Mouse (Mus musculus) hindbrain, embryonic 11.5 days (tissue): Measurements from ENCODE around the gene Hook2. TPM values are rescaled to one million over a fixed set of nuclear protein-coding genes. Genes with fewer than 3 reads are reported as not detected.

Experiments
- ATAC-seq: fragments of 200-750 bp; cut with Nextera tagmentation; 2 replicates; pipeline ENCODE4 v1.8.0; 2017; ENCODE audit warnings: mild to moderate bottlenecking, moderate TSS enrichment, moderate library complexity; ENCODE audit not compliant: low FRiP score
- DNase-seq: peaks from one replicate; pipeline ENCODE4 v3.0.0-alpha.2; 2015; ENCODE audit warnings: low spot score
- H3K27ac ChIP-seq: fragments of 300-500 bp; sonication (generic); 2 replicates; pipeline ENCODE4 v1.5.1; 2014; ENCODE audit warnings: mild to moderate bottlenecking, low read depth, low read length
- H3K27me3 ChIP-seq: fragments of 300-500 bp; sonication (generic); 2 replicates; pipeline ENCODE4 v1.6.1; 2014; ENCODE audit warnings: mild to moderate bottlenecking, low read length, moderate library complexity, mixed read lengths; ENCODE audit not compliant: control insufficient read depth, insufficient read depth
- H3K36me3 ChIP-seq: fragments of 300-500 bp; sonication (generic); 2 replicates; pipeline ENCODE4 v1.6.1; 2014; ENCODE audit warnings: mild to moderate bottlenecking, low read length, moderate library complexity, mixed read lengths; ENCODE audit not compliant: control insufficient read depth, insufficient read depth
- H3K4me1 ChIP-seq: fragments of 300-500 bp; sonication (generic); replicated peaks from 2 replicates; pipeline ENCODE4 v1.6.1; 2014; ENCODE audit warnings: low read length, mixed read lengths; ENCODE audit not compliant: control insufficient read depth, insufficient read depth
- H3K4me2 ChIP-seq: fragments of 300-500 bp; sonication (generic); replicated peaks from 2 replicates; pipeline ENCODE4 v1.6.1; 2014; ENCODE audit warnings: mild to moderate bottlenecking, low read depth, low read length
- H3K4me3 ChIP-seq: fragments of 300-500 bp; sonication (generic); 2 replicates; pipeline ENCODE4 v1.5.1; 2014; ENCODE audit warnings: low read depth, low read length
- H3K9ac ChIP-seq: fragments of 300-500 bp; sonication (generic); 2 replicates; pipeline ENCODE4 v1.6.1; 2014; ENCODE audit warnings: low read depth, low read length
- H3K9me3 ChIP-seq: fragments of 300-500 bp; sonication (generic); 2 replicates; pipeline ENCODE4 v1.6.1; 2016; ENCODE audit warnings: low read length; ENCODE audit not compliant: control insufficient read depth
- WGBS: fragments of 180-500 bp; shearing (Covaris S2); extraction: QIAGEN DNeasy Blood & Tissue Kit; methylation state at CpG from one replicate; pipeline ENCODE4 v1.1.7; 2014; 5-methylcytosine and 5-hydroxymethylcytosine counted together
- polyA plus RNA-seq: library from polyadenylated mRNA; unstranded; fragments of >200 nt; fragmentation: Nextera tagmentation; extraction: Ambion mirVana; gene quantifications from 2 replicates; pipeline ENCODE4 v1.2.1, GENCODE M21; 2014

Hook2 gene
- polyA plus RNA-seq, 1 experiment from 2014 or later = 10.3 TPM

DNA sequence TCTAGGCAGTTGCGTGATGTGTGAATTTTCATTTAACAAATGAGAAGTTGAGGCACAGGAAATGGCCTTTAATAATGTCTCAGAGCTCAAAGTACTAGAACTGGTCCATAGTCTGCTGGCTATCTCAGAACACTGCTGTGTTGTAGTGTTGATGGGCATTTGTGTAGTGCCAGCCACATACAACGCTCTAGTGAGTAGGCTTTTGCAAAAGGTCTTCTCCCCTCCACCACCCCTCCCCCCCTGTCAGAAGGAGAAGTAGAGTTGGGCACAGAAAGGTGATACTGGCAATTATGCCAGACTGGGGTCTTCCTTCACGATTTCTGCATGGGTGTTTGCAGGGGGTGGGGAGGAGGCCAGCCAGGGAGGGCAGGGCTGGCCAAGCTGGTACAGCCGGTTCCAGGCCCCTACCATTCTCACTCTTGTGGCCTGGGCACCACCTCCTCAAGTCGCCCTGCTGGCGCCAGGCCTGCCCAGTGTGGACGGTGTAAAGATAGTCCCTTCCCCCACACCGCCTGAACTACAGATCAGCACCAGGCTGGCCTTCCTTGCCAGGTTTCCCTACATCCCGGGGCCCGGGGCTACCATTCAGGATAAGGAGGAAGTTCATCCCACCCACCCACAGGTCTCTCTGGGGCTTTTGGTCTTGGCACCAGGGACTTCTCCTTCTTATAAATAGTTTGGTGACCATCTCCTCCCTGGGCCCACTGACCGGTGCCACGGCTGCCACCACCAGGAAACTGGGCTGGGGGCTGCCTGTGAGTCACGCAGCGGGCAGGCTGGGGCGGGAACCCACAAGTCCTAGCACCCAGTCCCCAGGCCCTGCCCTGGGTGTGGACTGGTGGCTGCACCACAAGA is 8.5 kb upstream of the Hook2 start:
- WGBS = 81% methylated on average over 15 of the region's 15 CpGs
- no peak overlapping the region for H3K4me3 ChIP-seq
- no peak overlapping the region for H3K9ac ChIP-seq
- no peak overlapping the region for H3K4me2 ChIP-seq
- peaks cover 51% of the 10 kb centered on the region for H3K27me3 ChIP-seq
- no peaks in the 10 kb centered on the region for H3K9me3 ChIP-seq
- no peak for ATAC-seq
- H3K36me3 ChIP-seq = no peaks in the 10 kb centered on the region
- H3K4me1 ChIP-seq = peaks cover 31% of the 10 kb centered on the region
- H3K27ac ChIP-seq = no peak overlapping the region
- DNase-seq = no peak

- Histone ChIP-seq H3K4me1 (peaks cover 26% of the 10 kb centered on the region), H3K4me3 (no peak overlapping the region), H3K27ac (no peak overlapping the region), H3K9ac (no peak overlapping the region), H3K36me3 (no peaks in the 10 kb centered on the region), H3K9me3 (no peaks in the 10 kb centered on the region), H3K27me3 (peaks cover 45% of the 10 kb centered on the region), H3K4me2 (no peak overlapping the region)
- no peak for ATAC-seq
- DNase-seq = no peak
- 60% methylated on average over 3 of the region's 3 CpGs for WGBS
Measured at GRCm38 (mm10) chr8:84982499-84983011, 7.8 kb upstream of the Hook2 start.

GRCm38 (mm10) chr8:84984294-84985048 is 5.9 kb upstream of the Hook2 start:
- 10% methylated on average over 15 of the region's 16 CpGs for WGBS
- H3K9me3 ChIP-seq = no peaks in the 10 kb centered on the region
- no peak for ATAC-seq
- no peak overlapping the region for H3K27ac ChIP-seq
- peak overlapping the region; percentile 88 for H3K4me2 ChIP-seq
- no peak for DNase-seq
- peaks cover 22% of the 10 kb centered on the region for H3K4me1 ChIP-seq
- H3K9ac ChIP-seq = peak overlapping the region; percentile 52; the same call in 1 of the 2 replicates
- H3K4me3 ChIP-seq = no peak overlapping the region
- no peaks in the 10 kb centered on the region for H3K36me3 ChIP-seq
- peaks cover 37% of the 10 kb centered on the region for H3K27me3 ChIP-seq

DNA sequence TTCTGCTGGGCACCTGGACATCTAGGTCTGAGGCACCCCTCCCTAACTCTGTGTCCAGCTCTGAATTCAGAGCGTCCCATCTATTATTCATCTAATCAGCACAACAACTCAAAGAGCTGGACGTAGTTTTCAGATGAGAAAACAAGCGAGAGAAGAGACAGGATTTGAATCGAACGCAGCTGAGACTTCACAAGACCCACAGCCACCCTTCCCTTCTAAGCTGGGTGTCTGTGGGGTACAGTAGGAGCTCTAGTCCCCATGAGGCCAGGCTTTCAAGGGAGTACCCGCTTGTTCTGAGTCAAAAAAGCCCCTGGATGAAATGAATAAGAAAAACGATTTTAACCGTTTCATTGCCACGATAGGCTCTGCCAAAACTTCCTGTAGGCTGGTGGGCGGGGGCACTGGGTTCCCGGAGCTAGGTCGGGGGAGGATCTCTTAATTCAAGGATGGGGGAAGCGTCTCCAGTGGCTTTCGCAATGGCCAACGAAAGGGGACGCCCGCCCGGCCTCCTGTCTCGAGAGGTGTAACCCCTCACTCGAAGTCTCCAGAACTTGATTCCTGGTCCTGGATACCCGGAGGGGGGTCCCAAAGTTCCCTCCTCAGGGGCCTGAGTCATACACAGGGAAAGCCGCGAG is 5.2 kb upstream of the Hook2 start:
- under 1% methylated on average over 23 of the region's 23 CpGs for WGBS
- peak overlapping the region; percentile 88 for H3K4me2 ChIP-seq
- H3K4me1 ChIP-seq = peaks cover 18% of the 10 kb centered on the region
- no peak for ATAC-seq
- H3K36me3 ChIP-seq = no peaks in the 10 kb centered on the region
- 0 out of 2 replicates have a peak overlapping the region, but pooled peaks have one; percentile 11 for H3K27ac ChIP-seq
- peak overlapping the region; percentile 42 for H3K4me3 ChIP-seq
- DNase-seq = peak; percentile 34
- H3K9ac ChIP-seq = peak overlapping the region; percentile 52
- H3K9me3 ChIP-seq = no peaks in the 10 kb centered on the region
- H3K27me3 ChIP-seq = peaks cover 33% of the 10 kb centered on the region

GRCm38 (mm10) chr8:84985684-84986378 is 4.6 kb upstream of the Hook2 start:
- DNase-seq = peak; percentile 82
- H3K4me3 ChIP-seq = peak overlapping the region; percentile 42
- peak overlapping the region; percentile 88 for H3K4me2 ChIP-seq
- H3K4me1 ChIP-seq = peaks cover 19% of the 10 kb centered on the region
- no peak overlapping the region for H3K27ac ChIP-seq
- peak overlapping the region; percentile 52 for H3K9ac ChIP-seq
- peak; percentile 21; the same call in 1 of the 2 replicates for ATAC-seq
- H3K27me3 ChIP-seq = peaks cover 27% of the 10 kb centered on the region
- WGBS = under 1% methylated on average over 53 of the region's 53 CpGs
- no peaks in the 10 kb centered on the region for H3K36me3 ChIP-seq
- H3K9me3 ChIP-seq = no peaks in the 10 kb centered on the region

DNA sequence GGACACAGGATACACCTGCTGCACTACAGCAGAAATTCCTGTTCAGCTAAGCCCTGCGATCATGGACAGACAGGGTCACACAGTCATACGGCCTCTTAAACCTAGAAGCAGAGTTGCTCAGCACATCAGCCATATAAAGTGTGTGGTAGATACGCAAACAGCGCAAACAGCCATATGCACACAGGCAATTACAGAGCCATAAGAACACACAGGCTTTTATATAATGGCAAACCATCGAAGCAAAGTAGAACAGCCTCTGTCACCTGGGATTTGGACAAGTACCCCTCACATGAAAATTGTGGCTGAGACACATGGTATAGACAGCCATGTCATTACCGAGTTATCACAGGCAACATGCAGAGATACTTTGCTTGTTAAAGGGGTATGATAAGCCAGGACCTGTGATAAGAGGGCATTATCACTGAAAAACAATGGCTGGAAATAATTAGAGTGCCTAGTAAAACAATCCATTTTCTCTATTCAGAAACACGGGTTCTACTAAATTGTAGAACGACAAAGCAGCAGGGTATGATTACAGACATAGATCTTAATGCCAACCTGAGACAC is 3.9 kb upstream of the Hook2 start:
- Histone ChIP-seq H3K4me3 (peak overlapping the region; percentile 42), H3K27me3 (peaks cover 23% of the 10 kb centered on the region), H3K36me3 (no peaks in the 10 kb centered on the region), H3K9me3 (no peaks in the 10 kb centered on the region), H3K4me1 (peaks cover 16% of the 10 kb centered on the region), H3K27ac (no peak overlapping the region), H3K4me2 (peak overlapping the region; percentile 88), H3K9ac (no peak overlapping the region)
- DNase-seq (no peak), ATAC-seq (no peak)
- WGBS = 44% methylated on average over 8 of the region's 8 CpGs

DNA sequence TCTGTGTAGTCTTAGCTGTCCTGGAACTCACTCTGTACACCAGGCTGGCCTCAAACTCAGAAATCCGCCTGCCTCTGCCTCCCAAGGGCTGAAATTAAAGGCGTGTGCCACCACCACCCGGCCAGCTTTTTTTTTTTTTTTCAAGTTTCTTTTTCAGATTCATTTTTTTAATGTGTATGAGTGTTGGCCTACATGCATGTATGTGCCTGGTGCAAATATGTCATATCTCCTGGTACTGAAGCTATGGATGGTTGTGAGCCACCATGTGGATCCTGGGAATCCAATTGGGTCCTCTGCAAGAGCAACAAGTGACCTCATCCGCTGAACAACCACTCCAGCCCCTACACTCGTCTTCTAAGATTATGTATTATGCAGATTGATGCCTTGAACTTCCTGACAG is 3.0 kb upstream of the Hook2 start:
- H3K4me3 ChIP-seq = no peak overlapping the region
- peaks cover 16% of the 10 kb centered on the region for H3K4me1 ChIP-seq
- no peak overlapping the region for H3K27ac ChIP-seq
- DNase-seq (no peak), ATAC-seq (no peak)
- no peak overlapping the region for H3K9ac ChIP-seq
- H3K9me3 ChIP-seq = no peaks in the 10 kb centered on the region
- H3K27me3 ChIP-seq = peaks cover 21% of the 10 kb centered on the region
- H3K36me3 ChIP-seq = no peaks in the 10 kb centered on the region
- H3K4me2 ChIP-seq = no peak overlapping the region
- WGBS = 83% methylated on average over 5 of the region's 5 CpGs

- H3K27me3 ChIP-seq = peaks cover 21% of the 10 kb centered on the region
Measured at GRCm38 (mm10) chr8:84987903-84988302, 2.5 kb upstream of the Hook2 start.

More at GRCm38 (mm10) chr8:84987903-84988302, 2.5 kb upstream of the Hook2 start:
- Histone ChIP-seq H3K27ac (no peak overlapping the region), H3K4me2 (no peak overlapping the region), H3K36me3 (no peaks in the 10 kb centered on the region), H3K4me1 (peaks cover 16% of the 10 kb centered on the region), H3K9ac (no peak overlapping the region), H3K4me3 (no peak overlapping the region), H3K9me3 (no peaks in the 10 kb centered on the region)
- WGBS = 69% methylated on average over 2 of the region's 2 CpGs
- DNase-seq (no peak), ATAC-seq (no peak)
